Mouse (Mus musculus) frontal cortex, adult (tissue): ENCODE data around the gene Kmo.
A peak's percentile ranks its signal among the peaks of the same experiment; 100 is the strongest.

Source experiments
- ATAC-seq: cut with Nextera tagmentation; 2 replicates; pipeline ENCODE4 v1.9.2; 2017; ENCODE audit warnings: mild to moderate bottlenecking, moderate library complexity, mixed read lengths; ENCODE audit not compliant: low TSS enrichment

The Kmo gene

DNA sequence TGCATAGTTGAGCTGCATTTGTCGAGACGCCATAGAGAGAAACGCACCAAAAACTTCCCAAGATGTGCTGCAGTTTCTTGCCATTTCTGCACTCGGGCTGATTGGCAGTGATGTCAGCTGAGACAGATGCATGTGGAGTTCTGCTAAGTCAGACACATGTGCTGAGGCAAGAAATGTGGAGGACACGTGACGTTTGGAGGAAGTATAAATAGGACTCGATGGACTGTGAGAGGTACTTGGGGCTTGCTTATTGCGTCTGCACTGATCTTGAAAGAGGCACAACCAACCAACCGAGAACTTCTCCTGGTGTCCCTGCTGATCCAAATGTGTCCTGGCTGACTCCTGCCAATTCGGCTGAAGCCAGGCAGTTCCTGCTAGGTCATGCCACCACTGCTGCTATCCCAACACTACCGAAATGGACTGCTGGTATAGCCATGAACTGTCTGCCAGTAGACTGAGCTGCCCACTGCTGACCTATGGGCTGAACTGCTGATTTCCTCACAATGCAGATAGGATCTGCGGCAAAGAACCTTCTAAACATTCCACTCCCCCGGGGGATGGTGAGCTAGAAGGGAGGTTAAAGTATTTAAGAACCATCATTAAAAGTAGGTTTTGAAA is at the start of gene Kmo:
Kmo (plus strand) TSS at position 568 of the 618 bp plus-strand sequence.
- ATAC-seq: no peak

GRCm38 (mm10) chr1:175574129-175574528 is 46.1 kb upstream of the Kmo start:
- no peak for ATAC-seq

DNA sequence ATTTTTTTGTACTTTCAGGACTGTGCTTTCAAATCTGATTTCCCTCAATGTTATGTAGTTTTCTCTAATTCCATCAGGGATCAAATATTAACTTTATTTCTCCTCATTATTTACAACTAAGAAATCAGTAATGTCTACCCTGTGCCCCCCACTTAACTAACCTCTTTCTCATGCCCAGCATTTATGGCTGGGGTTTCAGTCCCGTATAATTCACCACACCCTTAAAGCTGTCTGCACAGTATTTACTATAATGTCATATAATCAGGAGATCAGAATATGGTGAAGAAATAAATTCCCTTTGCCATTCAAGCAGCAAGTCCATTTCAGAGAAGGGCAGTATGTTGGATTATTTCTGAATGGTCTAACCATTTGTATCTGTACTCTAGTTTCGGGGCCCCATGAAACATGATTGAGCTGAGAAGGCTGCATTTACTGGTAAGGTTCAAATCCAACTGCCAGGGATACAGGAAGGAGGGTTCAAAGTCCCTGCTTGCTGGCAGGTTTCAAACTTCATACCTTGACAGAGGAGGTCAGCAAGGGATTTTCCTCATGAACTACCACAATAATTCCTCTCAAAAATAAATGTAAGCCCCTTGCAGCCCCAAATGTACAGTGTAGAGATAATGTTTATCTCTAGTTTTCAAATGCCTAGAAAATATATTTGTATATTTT is 41.6 kb upstream of the Kmo start:
- no peak for ATAC-seq

GRCm38 (mm10) chr1:175579598-175580235 is 40.5 kb upstream of the Kmo start:
- ATAC-seq: peak; percentile 88

- ATAC-seq: peak; percentile 78
Observed at GRCm38 (mm10) chr1:175580346-175580745, 39.8 kb upstream of the Kmo start.

DNA sequence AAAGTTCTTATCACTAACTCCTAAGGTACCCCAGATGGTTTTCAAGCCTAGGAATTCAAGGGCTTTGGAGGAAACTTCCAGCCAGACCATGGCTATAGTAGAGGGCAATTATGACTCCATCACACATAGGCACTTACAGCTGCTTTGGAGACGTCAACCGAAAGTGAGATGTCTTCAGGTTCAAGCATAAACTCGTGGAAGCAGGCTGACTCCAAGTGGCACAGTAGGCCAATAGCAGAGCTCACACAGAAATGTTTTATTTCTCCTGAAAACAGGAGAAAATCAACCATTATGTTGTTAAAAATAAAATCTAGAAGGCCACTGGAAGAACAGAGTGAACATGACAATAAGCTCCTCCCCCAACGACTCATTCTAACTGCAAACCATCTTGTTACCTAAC is 37.4 kb upstream of the Kmo start:
- ATAC-seq: peak; percentile 60; the same call in 1 of the 2 replicates

DNA sequence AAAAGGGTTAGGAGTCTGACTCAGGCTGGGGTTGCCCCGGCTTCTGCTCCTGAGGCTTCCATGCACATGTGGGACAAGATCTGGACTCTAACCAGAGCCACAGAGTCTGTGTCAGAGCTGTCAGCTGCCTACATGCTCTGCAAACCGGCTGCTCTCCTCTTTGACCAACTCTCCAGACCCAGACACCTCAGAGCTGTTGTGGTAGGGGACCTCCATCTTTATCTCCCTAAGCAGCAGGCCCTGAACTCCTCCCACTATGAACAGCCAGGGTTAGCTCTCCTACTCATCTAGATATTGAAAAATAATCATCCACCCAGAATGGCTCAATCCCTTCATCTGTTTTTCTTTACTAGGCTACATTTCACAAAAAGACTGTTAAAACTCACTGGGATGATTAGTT is 34.9 kb upstream of the Kmo start:
- ATAC-seq: no peak

DNA sequence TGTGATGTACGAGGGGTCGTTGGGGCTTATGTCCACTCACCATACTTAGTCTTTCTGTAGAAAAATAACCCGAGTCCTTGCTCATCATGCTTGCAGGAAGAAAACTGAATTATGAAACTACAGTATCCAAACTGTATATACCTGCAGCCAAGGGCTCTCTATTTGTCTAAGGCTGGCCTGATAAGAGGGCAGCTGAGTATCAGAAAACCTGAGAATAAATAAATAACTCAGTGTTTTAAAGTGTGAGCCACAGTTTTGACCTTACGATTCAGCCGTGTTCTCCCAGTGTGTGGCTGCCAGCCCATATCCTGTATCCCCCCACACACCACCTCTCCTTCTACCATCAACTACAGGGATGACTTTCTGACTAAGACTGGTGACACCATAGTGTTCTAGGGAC is 33.5 kb upstream of the Kmo start:
- no peak for ATAC-seq

DNA sequence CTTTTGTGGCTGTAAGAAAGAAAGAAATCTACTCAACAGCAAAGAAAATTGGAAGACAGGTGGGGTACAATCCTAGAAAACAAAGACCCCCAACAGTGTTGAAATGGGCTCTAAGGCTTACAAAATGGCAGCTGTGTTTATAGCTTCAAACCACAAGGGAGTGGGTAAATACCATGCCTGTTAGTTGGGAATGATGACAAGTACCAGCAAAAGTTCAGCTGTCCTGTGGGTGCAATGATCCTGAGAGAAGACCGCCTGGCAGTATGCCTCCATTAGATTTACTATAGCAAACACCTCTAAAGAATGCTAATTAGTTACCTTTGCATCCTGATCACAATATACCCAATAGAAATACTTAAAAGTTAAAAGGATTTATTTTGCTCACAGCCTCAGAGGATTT is 27.3 kb upstream of the Kmo start:
- ATAC-seq: no peak

GRCm38 (mm10) chr1:175602231-175602630 is 17.9 kb upstream of the Kmo start:
- no peak for ATAC-seq

- ATAC-seq: no peak
Observed at GRCm38 (mm10) chr1:175603390-175603789, 16.8 kb upstream of the Kmo start.

DNA sequence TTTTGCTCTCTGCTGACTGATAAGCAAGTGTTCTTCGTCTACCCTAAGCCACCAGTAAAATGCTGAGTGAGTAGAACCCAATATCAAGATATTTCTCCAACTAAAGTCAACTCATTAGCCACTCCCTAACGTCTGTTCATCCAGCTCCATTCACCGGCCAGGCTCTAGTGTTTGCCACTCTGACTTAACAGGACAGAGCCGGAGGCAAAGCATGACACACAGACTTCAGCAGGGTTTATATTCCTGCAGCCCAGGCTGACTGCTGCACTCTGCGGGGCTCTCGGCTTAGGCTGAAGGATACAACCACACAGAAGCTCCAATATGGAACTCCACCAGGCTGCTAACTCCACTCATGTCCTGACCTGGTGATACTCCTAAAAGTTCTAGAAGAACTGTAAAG is 12.9 kb upstream of the Kmo start:
- ATAC-seq: no peak

DNA sequence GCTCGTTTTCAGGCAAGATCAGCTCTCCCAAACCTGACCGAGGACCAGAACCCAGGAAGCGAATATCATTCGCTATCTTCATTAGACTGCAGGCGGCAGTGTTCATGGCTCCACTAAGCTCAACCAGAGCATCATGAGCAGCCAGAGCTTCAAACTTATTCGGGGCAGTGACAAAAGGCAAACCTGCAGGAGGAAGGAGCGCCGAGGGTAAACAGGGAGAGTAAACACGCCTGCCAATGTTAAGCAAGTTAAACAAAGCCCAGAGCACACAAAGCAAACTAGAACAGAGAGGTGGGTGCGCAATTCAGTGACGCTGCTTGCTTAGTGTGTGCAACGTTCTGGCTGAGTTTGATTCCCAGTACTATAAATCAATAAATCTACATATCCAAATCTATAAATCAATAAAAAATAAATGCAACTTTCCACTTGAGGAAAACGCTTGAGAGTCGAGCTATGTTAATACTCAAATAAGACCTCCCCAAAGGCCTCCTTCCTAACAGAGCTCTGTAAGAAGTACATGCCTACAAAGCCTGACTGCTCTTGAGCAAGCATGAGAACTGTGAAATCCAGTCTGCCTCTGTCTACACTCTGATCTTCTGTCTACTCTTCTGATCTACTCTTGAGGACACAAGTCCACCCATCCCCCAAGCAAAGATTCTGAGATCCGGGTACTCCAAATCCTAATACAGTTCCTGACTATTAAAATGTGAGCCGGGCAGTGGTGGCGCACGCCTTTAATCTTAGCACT is 12.2 kb upstream of the Kmo start:
- ATAC-seq: no peak

DNA sequence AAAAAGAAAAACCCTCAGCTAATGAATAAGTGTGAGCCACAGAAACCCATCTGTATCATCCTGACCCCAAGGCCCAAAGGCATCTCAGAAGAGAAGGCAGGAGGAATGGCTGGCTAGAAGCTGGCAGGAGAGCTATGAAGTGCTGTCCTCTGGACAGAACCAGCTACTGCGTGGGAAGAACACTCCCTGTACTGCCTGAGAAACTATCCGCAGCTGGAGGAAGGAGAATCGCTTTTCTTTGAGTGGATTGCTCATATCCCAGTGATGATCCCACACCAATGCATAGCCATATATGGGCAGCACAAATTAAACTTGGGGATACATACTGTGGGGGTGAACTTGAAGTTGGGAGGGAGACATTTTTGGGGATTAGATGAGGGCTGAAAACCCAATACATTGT is 11.5 kb upstream of the Kmo start:
- peak; percentile 91 for ATAC-seq

GRCm38 (mm10) chr1:175614992-175615391 is 5.2 kb upstream of the Kmo start:
- ATAC-seq: no peak

DNA sequence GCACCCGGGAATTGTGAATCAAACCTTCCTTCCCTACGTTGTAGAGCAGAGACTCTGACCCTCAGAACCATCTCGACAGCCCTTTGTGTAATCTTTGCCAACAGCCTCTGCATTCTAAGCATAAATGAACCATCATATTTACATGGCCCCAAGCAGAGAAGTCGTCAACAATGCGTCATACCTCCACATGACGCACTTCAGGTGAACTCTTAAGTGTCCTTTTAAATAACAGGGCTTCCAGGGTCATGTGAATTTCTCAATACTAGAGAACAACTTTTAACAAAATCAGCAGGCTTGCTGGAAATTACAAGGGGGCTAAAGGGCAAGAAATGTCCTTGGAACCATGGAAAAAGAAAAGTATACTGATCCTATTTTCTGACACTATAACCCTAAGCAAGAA is 3.5 kb downstream of the Kmo start:
- ATAC-seq: no peak

GRCm38 (mm10) chr1:175625257-175625879 is 5.2 kb downstream of the Kmo start, which contains the start of gene Fh1:
Fh1 (minus strand) TSS chr1:175625635.
- ATAC-seq: peak; percentile 99

DNA sequence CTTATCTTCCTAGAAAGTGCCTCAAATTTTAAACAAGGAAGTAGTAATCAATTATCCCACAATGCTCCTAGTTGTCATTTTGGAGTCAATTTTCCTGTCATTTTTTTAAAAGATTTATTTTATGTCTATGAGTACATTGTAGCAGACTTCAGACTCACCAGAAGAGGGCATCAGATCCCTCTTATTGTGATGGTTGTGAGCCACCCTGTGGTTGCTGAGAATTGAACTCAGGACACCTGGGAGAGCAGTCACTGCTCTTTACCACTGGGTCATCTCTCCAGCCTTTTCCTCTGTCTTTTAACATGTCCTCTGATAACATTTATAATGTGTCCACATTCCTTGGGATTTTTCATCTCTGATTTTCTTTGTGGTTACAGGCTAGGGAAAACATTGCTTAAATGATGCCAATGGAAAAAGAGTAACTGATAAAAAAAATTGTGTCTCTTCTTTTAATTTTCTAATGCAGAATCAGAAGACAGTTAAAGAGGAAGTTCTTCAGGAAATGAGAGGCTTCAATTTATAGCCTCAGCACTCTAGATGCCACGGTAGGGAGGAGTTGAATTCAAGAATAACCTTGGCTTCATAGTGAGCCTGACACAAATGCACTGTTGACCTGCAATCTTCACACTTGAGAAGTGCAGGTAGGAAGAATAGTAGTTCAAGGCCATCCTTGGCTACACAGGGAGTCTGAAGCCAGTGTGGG is 6.0 kb downstream of the Kmo start:
- peak; percentile 36; the same call in 1 of the 2 replicates for ATAC-seq

DNA sequence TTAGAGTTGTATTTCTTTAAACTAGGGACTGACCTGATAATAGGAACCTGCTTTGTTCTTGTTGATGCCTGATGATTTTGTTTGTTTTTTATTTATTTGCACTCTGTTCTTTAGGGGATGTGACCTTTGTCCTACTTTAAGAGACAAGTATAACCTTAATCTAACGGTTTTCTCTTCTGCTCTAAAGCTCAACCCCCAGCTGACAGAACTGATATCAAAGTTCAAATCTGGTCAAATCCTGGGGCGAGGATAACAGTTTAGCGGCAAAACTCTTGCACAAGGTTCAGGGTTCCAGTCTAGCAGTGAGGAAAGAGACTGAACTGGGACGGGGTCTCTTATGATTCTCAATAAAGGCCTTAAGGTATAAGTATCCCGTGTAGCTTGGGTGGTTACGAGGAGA is 9.1 kb downstream of the Kmo start:
- no peak for ATAC-seq

DNA sequence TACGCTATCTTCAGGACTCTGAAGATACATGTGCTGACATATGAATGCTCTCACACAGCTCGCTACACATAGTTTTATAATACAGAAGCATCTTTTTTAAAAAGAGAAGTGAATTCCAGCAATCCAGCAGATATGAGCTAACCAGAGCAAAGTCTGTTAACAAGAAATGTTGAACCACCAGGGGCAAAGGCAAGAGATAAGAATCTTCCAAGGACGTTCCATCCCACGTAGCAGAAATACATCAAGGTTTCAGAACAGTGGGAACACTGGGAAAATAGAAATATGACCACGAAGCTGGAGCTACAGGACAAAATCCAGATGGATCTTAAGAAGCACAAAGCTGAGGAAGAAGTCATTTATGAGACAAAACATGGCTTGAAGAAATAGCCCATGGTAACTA is 10.2 kb downstream of the Kmo start:
- no peak for ATAC-seq

DNA sequence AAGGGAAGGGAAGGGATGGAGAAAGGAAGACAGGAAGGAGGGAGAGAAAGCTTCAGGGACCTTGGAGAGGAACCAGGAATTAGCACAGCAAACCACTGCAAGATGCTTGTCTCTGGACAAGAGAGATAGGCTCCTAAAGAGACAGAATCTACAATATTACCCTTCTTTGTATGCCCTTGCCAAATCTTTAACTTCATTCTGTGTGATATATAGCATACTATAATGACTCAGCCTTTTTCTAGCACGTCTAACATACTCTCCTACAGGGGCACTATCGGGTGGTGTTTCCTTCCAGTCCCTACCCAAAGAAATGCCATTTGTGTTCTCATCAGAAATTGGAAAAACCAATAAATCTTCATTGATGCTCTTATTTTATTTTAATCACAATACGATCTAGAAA is 10.9 kb downstream of the Kmo start:
- ATAC-seq: no peak
